Comparison of ENCODE assay signal across 7 mouse cellular contexts in the genomic region with DNA sequence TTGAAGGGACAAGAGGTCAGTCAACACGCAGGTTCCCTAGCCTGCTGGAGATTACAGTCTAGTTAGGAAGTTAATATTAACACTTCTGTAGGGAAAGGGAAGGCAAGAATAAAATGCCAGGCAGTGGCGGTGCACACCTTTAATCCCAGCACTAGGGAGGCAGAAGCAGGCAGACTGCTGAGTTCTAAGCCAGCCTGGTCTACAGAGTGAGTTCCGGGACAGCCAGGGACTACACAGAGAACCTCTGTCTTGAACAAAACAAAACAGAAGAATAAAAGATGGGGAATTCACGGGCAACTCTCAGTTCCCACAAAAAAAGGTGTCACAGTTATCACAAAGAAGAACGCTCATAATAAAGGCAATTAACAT. TPM values are rescaled to one million over a fixed set of nuclear protein-coding genes. Genes with fewer than 3 reads are reported as not detected.
DNase-seq lines count a peak whose midpoint lies in the region; ATAC-seq lines count a peak whose summit lies in the region.

No protein-coding gene starts in this region.

- peak overlapping the region; percentile 92 for H3K4me3 ChIP-seq in megakaryocyte, embryonic 14.5 days (replicated peaks)
- H3K4me3 ChIP-seq in forebrain, embryonic 10.5 days = peak overlapping the region; percentile 94
- H3K4me3 ChIP-seq in limb, embryonic 13.5 days = peak overlapping the region; percentile 86
- peak overlapping the region; percentile 98 for H3K4me3 ChIP-seq in stomach, embryonic 15.5 days (replicated peaks)

- no peaks in the 10 kb centered on the region for H3K27me3 ChIP-seq in megakaryocyte, embryonic 14.5 days (replicated peaks)
- no peaks in the 10 kb centered on the region for H3K27me3 ChIP-seq in forebrain, embryonic 10.5 days (ENCODE audit: poor library complexity, severe bottlenecking)
- no peaks in the 10 kb centered on the region for H3K27me3 ChIP-seq in limb, embryonic 13.5 days
- H3K27me3 ChIP-seq in stomach, embryonic 15.5 days (replicated peaks) = no peaks in the 10 kb centered on the region

- H3K27ac ChIP-seq in forebrain, embryonic 10.5 days = peak overlapping the region; percentile 98
- H3K27ac ChIP-seq in limb, embryonic 13.5 days = peak overlapping the region; percentile 63; the same call in 1 of the 2 replicates
- H3K27ac ChIP-seq in stomach, embryonic 15.5 days = peak overlapping the region; percentile 95

- DNase-seq in forebrain, embryonic 10.5 days (ENCODE audit: extremely low spot score, low spot score) = no peak
- no peak for DNase-seq in frontal cortex, postnatal 36 days (ENCODE audit: low spot score in 2 of 2)
- DNase-seq in cerebellum, adult 8-10 months = no peak

- WGBS in forebrain, embryonic 10.5 days = 41% methylated on average over 5 of the region's 5 CpGs
- WGBS in limb, embryonic 13.5 days = 39% methylated on average over 5 of the region's 5 CpGs
- 32% methylated on average over 5 of the region's 5 CpGs for WGBS in stomach, embryonic 15.5 days

- no peak for ATAC-seq in megakaryocyte, adult 5-6 weeks (ENCODE audit: poor library complexity, severe bottlenecking)
- ATAC-seq in limb, embryonic 13.5 days (ENCODE audit: low FRiP score, low read depth) = no peak; the same call in 1 of the 2 replicates
- ATAC-seq in stomach, embryonic 15.5 days (ENCODE audit: insufficient read depth, low FRiP score, low read depth) = no peak

- H3K4me2 ChIP-seq in limb, embryonic 13.5 days (replicated peaks) = peak overlapping the region; percentile 75
- H3K4me2 ChIP-seq in stomach, embryonic 15.5 days = peak overlapping the region; percentile 67

- peaks cover 11% of the 10 kb centered on the region; the same call in 1 of the 2 replicates for H3K9me3 ChIP-seq in megakaryocyte, embryonic 14.5 days
- H3K9me3 ChIP-seq in forebrain, embryonic 10.5 days = peaks cover 9% of the 10 kb centered on the region; the same call in 1 of the 2 replicates
- H3K9me3 ChIP-seq in limb, embryonic 13.5 days = 0 out of 2 replicates have a peak, but pooled peaks cover 3% of the 10 kb centered on the region
- H3K9me3 ChIP-seq in stomach, embryonic 15.5 days = no peaks in the 10 kb centered on the region

- peaks cover 34% of the 10 kb centered on the region for H3K4me1 ChIP-seq in megakaryocyte, embryonic 14.5 days
- peaks cover 19% of the 10 kb centered on the region for H3K4me1 ChIP-seq in forebrain, embryonic 10.5 days
- H3K4me1 ChIP-seq in limb, embryonic 13.5 days = 0 out of 2 replicates have a peak, but pooled peaks cover 5% of the 10 kb centered on the region
- no peaks in the 10 kb centered on the region for H3K4me1 ChIP-seq in stomach, embryonic 15.5 days

- H3K9ac ChIP-seq in limb, embryonic 13.5 days = peak overlapping the region; percentile 91
- peak overlapping the region; percentile 98; the same call in 1 of the 2 replicates for H3K9ac ChIP-seq in stomach, embryonic 15.5 days

- peaks cover 12% of the 10 kb centered on the region for H3K36me3 ChIP-seq in megakaryocyte, embryonic 14.5 days (replicated peaks; ENCODE audit: low read length)
- H3K36me3 ChIP-seq in forebrain, embryonic 10.5 days (replicated peaks) = peaks cover 22% of the 10 kb centered on the region
- H3K36me3 ChIP-seq in limb, embryonic 13.5 days = peaks cover 6% of the 10 kb centered on the region; the same call in 1 of the 2 replicates
- peaks cover 3% of the 10 kb centered on the region; the same call in 1 of the 2 replicates for H3K36me3 ChIP-seq in stomach, embryonic 15.5 days

RNA-seq across cellular contexts. Expression of a gene that starts 0.4 kb away (rescaled TPM):
- 3.4 TPM in 1 of 2 replicates, not detected in the other for polyA plus RNA-seq in megakaryocyte, embryonic 14.5 days (2012; ENCODE audit: insufficient read depth, low replicate concordance)
- total RNA-seq in megakaryocyte, adult 5-6 weeks (2015) = 26.3 and 28.2 TPM in 2 replicates
- 25.4 and 30.2 TPM in 2 replicates for total RNA-seq in megakaryocyte, adult 5-6 weeks (2017)
- polyA plus RNA-seq in forebrain, embryonic 10.5 days (2016; fragmentation: Nextera tagmentation; extraction: Ambion mirVana) = 59.0 and 60.5 TPM in 2 replicates
- polyA plus RNA-seq in limb, embryonic 13.5 days (2015; fragmentation: Nextera tagmentation; extraction: Ambion mirVana) = 42.5 and 43.6 TPM in 2 replicates
- polyA plus RNA-seq in stomach, embryonic 15.5 days (2015; fragmentation: Nextera tagmentation; extraction: Ambion mirVana) = 35.5 and 38.5 TPM in 2 replicates
